Mouse (Mus musculus): ENCODE measurements at regions not wholly inside any gene's neighbourhood (a gene's known extent, or its start where the extent isn't known, plus 50 kb on each side); places are given as distances from the start of the nearest gene placed in this dataset.

- no peaks in the 10 kb centered on the region; the same call in 1 of the 2 replicates for H3K27me3 ChIP-seq (ENCODE audit: control insufficient read depth, insufficient read depth, low read length, poor library complexity, severe bottlenecking)
- no peak overlapping the region for H3K9ac ChIP-seq (ENCODE audit: low read depth, poor library complexity, severe bottlenecking)
- H3K27ac ChIP-seq (ENCODE audit: insufficient read depth, low read length): no peak overlapping the region
- H3K36me3 ChIP-seq (ENCODE audit: control insufficient read depth, insufficient read depth, low read length, poor library complexity, severe bottlenecking): no peaks in the 10 kb centered on the region
- no peak overlapping the region for H3K4me3 ChIP-seq (ENCODE audit: low read depth, low read length)
- no peaks in the 10 kb centered on the region for H3K4me1 ChIP-seq (ENCODE audit: control insufficient read depth, insufficient read depth, low read length)
- no peaks in the 10 kb centered on the region for H3K9me3 ChIP-seq (replicated peaks; ENCODE audit: control insufficient read depth, insufficient read depth, low read length, poor library complexity, severe bottlenecking)
- no peak for TF ChIP-seq CTCF (IDR thresholded peaks at IDR 0.05; ENCODE audit: low read depth, low read length)
- TF ChIP-seq EP300 (IDR thresholded peaks at IDR 0.05; ENCODE audit: insufficient read depth, low read depth, low read length): no peak
- no peak for TF ChIP-seq POLR2A (IDR thresholded peaks at IDR 0.05; ENCODE audit: insufficient read depth, low read length)
These were observed 457.2 kb upstream of the Pou3f3 start for GRCm38 (mm10) chr1:42238408-42238807.

- no peak for TF ChIP-seq POLR2A (IDR thresholded peaks at IDR 0.05; ENCODE audit: insufficient read depth, low read length)
- TF ChIP-seq CTCF (IDR thresholded peaks at IDR 0.05; ENCODE audit: low read depth, low read length): no peak
- TF ChIP-seq EP300 (IDR thresholded peaks at IDR 0.05; ENCODE audit: insufficient read depth, low read depth, low read length): no peak
- H3K27ac ChIP-seq (ENCODE audit: insufficient read depth, low read length): no peak overlapping the region
These were observed 454.4 kb upstream of the Pou3f3 start for GRCm38 (mm10) chr1:42241172-42241571.

GRCm38 (mm10) chr1:42241601-42242220 lies 453.9 kb upstream of the Pou3f3 start:
- Histone ChIP-seq H3K36me3 (ENCODE audit: control insufficient read depth, insufficient read depth, low read length, poor library complexity, severe bottlenecking) (no peaks in the 10 kb centered on the region), H3K9ac (ENCODE audit: low read depth, poor library complexity, severe bottlenecking) (no peak overlapping the region), H3K9me3 (replicated peaks; ENCODE audit: control insufficient read depth, insufficient read depth, low read length, poor library complexity, severe bottlenecking) (no peaks in the 10 kb centered on the region), H3K4me3 (ENCODE audit: low read depth, low read length) (no peak overlapping the region), H3K27ac (ENCODE audit: insufficient read depth, low read length) (no peak overlapping the region), H3K4me1 (ENCODE audit: control insufficient read depth, insufficient read depth, low read length) (no peaks in the 10 kb centered on the region), H3K27me3 (ENCODE audit: control insufficient read depth, insufficient read depth, low read length, poor library complexity, severe bottlenecking) (no peaks in the 10 kb centered on the region; the same call in 1 of the 2 replicates)
- TF ChIP-seq CTCF (IDR thresholded peaks at IDR 0.05; ENCODE audit: low read depth, low read length): no peak
- TF ChIP-seq EP300 (IDR thresholded peaks at IDR 0.05; ENCODE audit: insufficient read depth, low read depth, low read length): no peak
- TF ChIP-seq POLR2A (IDR thresholded peaks at IDR 0.05; ENCODE audit: insufficient read depth, low read length): no peak

More at GRCm38 (mm10) chr1:42241172-42241571, 454.4 kb upstream of the Pou3f3 start:
- Histone ChIP-seq H3K27me3 (ENCODE audit: control insufficient read depth, insufficient read depth, low read length, poor library complexity, severe bottlenecking) (no peaks in the 10 kb centered on the region; the same call in 1 of the 2 replicates), H3K9me3 (replicated peaks; ENCODE audit: control insufficient read depth, insufficient read depth, low read length, poor library complexity, severe bottlenecking) (no peaks in the 10 kb centered on the region), H3K9ac (ENCODE audit: low read depth, poor library complexity, severe bottlenecking) (no peak overlapping the region), H3K36me3 (ENCODE audit: control insufficient read depth, insufficient read depth, low read length, poor library complexity, severe bottlenecking) (no peaks in the 10 kb centered on the region), H3K4me1 (ENCODE audit: control insufficient read depth, insufficient read depth, low read length) (no peaks in the 10 kb centered on the region), H3K4me3 (ENCODE audit: low read depth, low read length) (no peak overlapping the region)

- no peaks in the 10 kb centered on the region; the same call in 1 of the 2 replicates for H3K27me3 ChIP-seq (ENCODE audit: control insufficient read depth, insufficient read depth, low read length, poor library complexity, severe bottlenecking)
- no peak overlapping the region for H3K27ac ChIP-seq (ENCODE audit: insufficient read depth, low read length)
- no peaks in the 10 kb centered on the region for H3K9me3 ChIP-seq (replicated peaks; ENCODE audit: control insufficient read depth, insufficient read depth, low read length, poor library complexity, severe bottlenecking)
- H3K36me3 ChIP-seq (ENCODE audit: control insufficient read depth, insufficient read depth, low read length, poor library complexity, severe bottlenecking): no peaks in the 10 kb centered on the region
- no peak overlapping the region for H3K4me3 ChIP-seq (ENCODE audit: low read depth, low read length)
- no peaks in the 10 kb centered on the region for H3K4me1 ChIP-seq (ENCODE audit: control insufficient read depth, insufficient read depth, low read length)
- TF ChIP-seq POLR2A (IDR thresholded peaks at IDR 0.05; ENCODE audit: insufficient read depth, low read length) (no peak), CTCF (IDR thresholded peaks at IDR 0.05; ENCODE audit: low read depth, low read length) (no peak), EP300 (IDR thresholded peaks at IDR 0.05; ENCODE audit: insufficient read depth, low read depth, low read length) (no peak)
- H3K9ac ChIP-seq (ENCODE audit: low read depth, poor library complexity, severe bottlenecking): no peak overlapping the region
These were observed 452.7 kb upstream of the Pou3f3 start for GRCm38 (mm10) chr1:42242586-42243457.

GRCm38 (mm10) chr1:42243458-42243855 lies 452.1 kb upstream of the Pou3f3 start:
- Histone ChIP-seq H3K36me3 (ENCODE audit: control insufficient read depth, insufficient read depth, low read length, poor library complexity, severe bottlenecking) (no peaks in the 10 kb centered on the region), H3K9ac (ENCODE audit: low read depth, poor library complexity, severe bottlenecking) (no peak overlapping the region), H3K4me3 (ENCODE audit: low read depth, low read length) (no peak overlapping the region), H3K4me1 (ENCODE audit: control insufficient read depth, insufficient read depth, low read length) (no peaks in the 10 kb centered on the region), H3K9me3 (replicated peaks; ENCODE audit: control insufficient read depth, insufficient read depth, low read length, poor library complexity, severe bottlenecking) (no peaks in the 10 kb centered on the region), H3K27ac (ENCODE audit: insufficient read depth, low read length) (no peak overlapping the region), H3K27me3 (ENCODE audit: control insufficient read depth, insufficient read depth, low read length, poor library complexity, severe bottlenecking) (no peaks in the 10 kb centered on the region; the same call in 1 of the 2 replicates)
- no peak for TF ChIP-seq CTCF (IDR thresholded peaks at IDR 0.05; ENCODE audit: low read depth, low read length)
- TF ChIP-seq EP300 (IDR thresholded peaks at IDR 0.05; ENCODE audit: insufficient read depth, low read depth, low read length): no peak
- TF ChIP-seq POLR2A (IDR thresholded peaks at IDR 0.05; ENCODE audit: insufficient read depth, low read length): no peak

- Histone ChIP-seq H3K9me3 (replicated peaks; ENCODE audit: control insufficient read depth, insufficient read depth, low read length, poor library complexity, severe bottlenecking) (no peaks in the 10 kb centered on the region), H3K27me3 (ENCODE audit: control insufficient read depth, insufficient read depth, low read length, poor library complexity, severe bottlenecking) (no peaks in the 10 kb centered on the region; the same call in 1 of the 2 replicates), H3K36me3 (ENCODE audit: control insufficient read depth, insufficient read depth, low read length, poor library complexity, severe bottlenecking) (no peaks in the 10 kb centered on the region), H3K9ac (ENCODE audit: low read depth, poor library complexity, severe bottlenecking) (no peak overlapping the region), H3K4me3 (ENCODE audit: low read depth, low read length) (no peak overlapping the region), H3K4me1 (ENCODE audit: control insufficient read depth, insufficient read depth, low read length) (no peaks in the 10 kb centered on the region), H3K27ac (ENCODE audit: insufficient read depth, low read length) (no peak overlapping the region)
- TF ChIP-seq CTCF (IDR thresholded peaks at IDR 0.05; ENCODE audit: low read depth, low read length): no peak
- no peak for TF ChIP-seq POLR2A (IDR thresholded peaks at IDR 0.05; ENCODE audit: insufficient read depth, low read length)
- TF ChIP-seq EP300 (IDR thresholded peaks at IDR 0.05; ENCODE audit: insufficient read depth, low read depth, low read length): no peak
These were observed 451.7 kb upstream of the Pou3f3 start for GRCm38 (mm10) chr1:42243878-42244277.

Data from ES-Bruce4 (cell line).